Mouse (Mus musculus) gonadal fat pad, adult 2 months (tissue): ENCODE data around the gene Calcoco2. TPM values are rescaled to one million over a fixed set of nuclear protein-coding genes. Genes with fewer than 3 reads are reported as not detected.
"Not testable (repeated sequence)": the region's sequence is repeated elsewhere in the genome, so short reads cannot be mapped to it uniquely, and the experiment has no call there.

Experiments
- DNase-seq: peaks from one replicate; pipeline ENCODE4 v3.0.0-alpha.2; 2012; ENCODE audit warnings: low read depth
- polyA plus RNA-seq: library from polyadenylated mRNA; depleted of rRNA; stranded (reverse); fragments of >200 nt; gene quantifications from 2 replicates; pipeline ENCODE4 v1.2.3, GENCODE M21; 2012; rRNA removed

The Calcoco2 gene
- polyA plus RNA-seq: 0.09 TPM in 1 of 2 replicates, not detected in the other

GRCm38 (mm10) chr11:96111751-96112150 is at the start of gene Calcoco2:
Gene Calcoco2, minus strand, starts transcription at chr11:96111964.
- no peak for DNase-seq

- DNase-seq: no peak
These were observed 35.7 kb upstream of the Calcoco2 start for GRCm38 (mm10) chr11:96147471-96147870.

- no peak for DNase-seq
These were observed 34.0 kb upstream of the Calcoco2 start for GRCm38 (mm10) chr11:96145622-96146270.

GRCm38 (mm10) chr11:96143766-96144165 is 32.0 kb upstream of the Calcoco2 start:
- no peak for DNase-seq

- DNase-seq: no peak
These were observed 29.0 kb upstream of the Calcoco2 start for GRCm38 (mm10) chr11:96140726-96141175.

GRCm38 (mm10) chr11:96135847-96136246 is 24.1 kb upstream of the Calcoco2 start:
- DNase-seq: no peak

GRCm38 (mm10) chr11:96133239-96133865 is 21.6 kb upstream of the Calcoco2 start, which contains the start of gene Ttll6:
Gene Ttll6, plus strand, starts transcription at chr11:96133786.
- no peak for DNase-seq

- DNase-seq: no peak
These were observed 18.8 kb upstream of the Calcoco2 start for GRCm38 (mm10) chr11:96130606-96131005.

- no peak for DNase-seq
These were observed 12.5 kb upstream of the Calcoco2 start for GRCm38 (mm10) chr11:96124052-96124914.

GRCm38 (mm10) chr11:96122806-96123205 is 11.0 kb upstream of the Calcoco2 start:
- not testable (repeated sequence) for DNase-seq

- no peak for DNase-seq
These were observed 7.6 kb upstream of the Calcoco2 start for GRCm38 (mm10) chr11:96119401-96119800.

- not testable (repeated sequence) for DNase-seq
These were observed 5.2 kb upstream of the Calcoco2 start for GRCm38 (mm10) chr11:96116925-96117324.

GRCm38 (mm10) chr11:96116116-96116515 is 4.4 kb upstream of the Calcoco2 start:
- DNase-seq: no peak

- DNase-seq: no peak
These were observed 3.7 kb upstream of the Calcoco2 start for GRCm38 (mm10) chr11:96115416-96115815.

- no peak for DNase-seq
These were observed 2.3 kb upstream of the Calcoco2 start for GRCm38 (mm10) chr11:96114077-96114476.

- not testable (repeated sequence) for DNase-seq
These were observed 814 bp downstream of the Calcoco2 start for GRCm38 (mm10) chr11:96110950-96111349.

GRCm38 (mm10) chr11:96108376-96108775 is 3.4 kb downstream of the Calcoco2 start:
- no peak for DNase-seq

- DNase-seq: no peak
These were observed 18.4 kb downstream of the Calcoco2 start for GRCm38 (mm10) chr11:96093361-96093760.

- no peak for DNase-seq
These were observed 19.0 kb downstream of the Calcoco2 start for GRCm38 (mm10) chr11:96092674-96093291.

GRCm38 (mm10) chr11:96091073-96091472 is 20.7 kb downstream of the Calcoco2 start:
- DNase-seq: no peak

GRCm38 (mm10) chr11:96087981-96088380 is 23.8 kb downstream of the Calcoco2 start:
- DNase-seq: no peak

GRCm38 (mm10) chr11:96082682-96083081 is 29.1 kb downstream of the Calcoco2 start:
- DNase-seq: no peak
